8 mouse cellular contexts compared by ENCODE assay signal in genomic region chr19:8663360-8663839, GRCm38 (mm10). TPM values are rescaled to one million over a fixed set of nuclear protein-coding genes. Genes with fewer than 3 reads are reported as not detected.
DNase-seq lines count a peak whose midpoint lies in the region; ATAC-seq lines count a peak whose summit lies in the region.

Chrm1 (plus strand) TSS chr19:8663789.

- 77% methylated on average over 9 of the region's 9 CpGs for WGBS in kidney, embryonic 14.5 days
- 79% methylated on average over 9 of the region's 9 CpGs for WGBS in forebrain, embryonic 12.5 days
- 72% methylated on average over 9 of the region's 9 CpGs for whole genome bisulfite sequencing in midbrain, embryonic 16.5 days

- H3K4me1 ChIP-seq in kidney, embryonic 14.5 days (ENCODE audit: control insufficient read depth, insufficient read depth, low read length): 0 out of 2 replicates have a peak, but pooled peaks cover 3% of the 10 kb centered on the region
- H3K4me1 ChIP-seq in forebrain, embryonic 12.5 days: peaks cover 14% of the 10 kb centered on the region
- peaks cover 4% of the 10 kb centered on the region; the same call in 1 of the 2 replicates for H3K4me1 ChIP-seq in midbrain, embryonic 16.5 days (ENCODE audit: control insufficient read depth, insufficient read depth, low read length)

- ATAC-seq in kidney, embryonic 14.5 days (ENCODE audit: low FRiP score, low TSS enrichment): no peak
- ATAC-seq in forebrain, embryonic 12.5 days (ENCODE audit: low FRiP score): no peak
- no peak for ATAC-seq in midbrain, embryonic 16.5 days

- no peaks in the 10 kb centered on the region for H3K9me3 ChIP-seq in kidney, embryonic 14.5 days (ENCODE audit: control insufficient read depth, low read length)
- no peaks in the 10 kb centered on the region for H3K9me3 ChIP-seq in forebrain, embryonic 12.5 days
- no peaks in the 10 kb centered on the region for H3K9me3 ChIP-seq in midbrain, embryonic 16.5 days (replicated peaks; ENCODE audit: control insufficient read depth, low read length, poor library complexity, severe bottlenecking)

- no peaks in the 10 kb centered on the region for H3K27me3 ChIP-seq in kidney, embryonic 14.5 days (ENCODE audit: control insufficient read depth, insufficient read depth, low read length)
- H3K27me3 ChIP-seq in forebrain, embryonic 12.5 days: peaks cover 28% of the 10 kb centered on the region
- H3K27me3 ChIP-seq in midbrain, embryonic 16.5 days (ENCODE audit: control insufficient read depth, insufficient read depth, low read depth, low read length): no peaks in the 10 kb centered on the region

- peak within 1 kb of the TSS; percentile 97; the same call in 1 of the 2 replicates for H3K4me2 ChIP-seq in kidney, embryonic 14.5 days (replicated peaks; ENCODE audit: low read depth, low read length)
- peak within 1 kb of the TSS; percentile 4; the same call in 1 of the 2 replicates for H3K4me2 ChIP-seq in forebrain, embryonic 12.5 days
- peak within 1 kb of the TSS; percentile 90 for H3K4me2 ChIP-seq in midbrain, embryonic 16.5 days (ENCODE audit: low read length)

- no peak within 1 kb of the TSS for H3K9ac ChIP-seq in kidney, embryonic 14.5 days (ENCODE audit: low read depth, low read length)
- no peak within 1 kb of the TSS for H3K9ac ChIP-seq in forebrain, embryonic 12.5 days
- no peak within 1 kb of the TSS for H3K9ac ChIP-seq in midbrain, embryonic 16.5 days (ENCODE audit: low read depth, low read length)

- H3K27ac ChIP-seq in kidney, embryonic 14.5 days (ENCODE audit: low read depth, low read length): no peak within 1 kb of the TSS
- H3K27ac ChIP-seq in forebrain, embryonic 12.5 days: no peak within 1 kb of the TSS
- H3K27ac ChIP-seq in midbrain, embryonic 16.5 days (ENCODE audit: low read length): no peak within 1 kb of the TSS

- DNase-seq in kidney, postnatal 36 days: no peak
- peak; percentile 57 to 62 for DNase-seq in layer of hippocampus, postnatal 36 days
- no peak for DNase-seq in ovary, adult 18-20 months (ENCODE audit: low spot score)
- no peak for DNase-seq in gastrocnemius, postnatal 25 days
- DNase-seq in urinary bladder, adult 18-20 months (ENCODE audit: low spot score in 2 of 2): no peak

- H3K36me3 ChIP-seq in kidney, embryonic 14.5 days (ENCODE audit: control insufficient read depth, insufficient read depth, low read length): no peaks in the 10 kb centered on the region
- no peaks in the 10 kb centered on the region for H3K36me3 ChIP-seq in forebrain, embryonic 12.5 days (replicated peaks)
- no peaks in the 10 kb centered on the region for H3K36me3 ChIP-seq in midbrain, embryonic 16.5 days (ENCODE audit: control insufficient read depth, insufficient read depth, low read length)

- H3K4me3 ChIP-seq in kidney, embryonic 14.5 days (ENCODE audit: low read length): peak within 1 kb of the TSS; percentile 47; the same call in 1 of the 2 replicates
- H3K4me3 ChIP-seq in forebrain, embryonic 12.5 days (replicated peaks): peak within 1 kb of the TSS; percentile 38; the same call in 1 of the 2 replicates
- H3K4me3 ChIP-seq in midbrain, embryonic 16.5 days (ENCODE audit: low read depth, low read length): peak within 1 kb of the TSS; percentile 47; the same call in 1 of the 2 replicates

RNA-seq across cellular contexts. Expression of gene Chrm1, which starts in this region (rescaled TPM):
- 0.13 TPM in 1 of 2 replicates, not detected in the other for polyA plus RNA-seq in kidney, embryonic 14.5 days (2014; fragmentation: Nextera tagmentation; extraction: Ambion mirVana)
- 0.10 and 0.27 TPM in 2 replicates for polyA plus RNA-seq in forebrain, embryonic 12.5 days (2016; fragmentation: Nextera tagmentation; extraction: Ambion mirVana)
- total RNA-seq in layer of hippocampus, postnatal 36 days (2021): 100 to 1,000 TPM; 172 to 186 TPM
- polyA plus RNA-seq in midbrain, embryonic 16.5 days (2015; fragmentation: Nextera tagmentation; extraction: Ambion mirVana): 0.53 and 0.65 TPM in 2 replicates
- total RNA-seq in gastrocnemius, postnatal 25 days (2021): not detected

Comparison
In these comparisons a context has a peak if more than half of its experiments do, and no peak if none do; other contexts are left out.
1. RNA of gene Chrm1 (total RNA-seq): 172 to 186 TPM in layer of hippocampus, postnatal 36 days; not detected in gastrocnemius, postnatal 25 days; every median in the first group is over 100 times any median in the second.
2. H3K4me2 ChIP-seq: peak in every context shown above with its lines; median percentile 97 in kidney, embryonic 14.5 days; 90 in midbrain, embryonic 16.5 days; 4 in forebrain, embryonic 12.5 days.
3. DNase-seq: peak in layer of hippocampus, postnatal 36 days (2 of 2); none in kidney, postnatal 36 days (0 of 2), ovary, adult 18-20 months (single experiment), gastrocnemius, postnatal 25 days (single experiment) and urinary bladder, adult 18-20 months (0 of 2).
4. Peak in every context shown above with its lines, with median percentiles within 50 percentile points of each other: H3K4me3 ChIP-seq.